Mouse (Mus musculus) midbrain, embryonic 10.5 days (tissue): Measurements from ENCODE around the gene Ckap5. TPM values are rescaled to one million over a fixed set of nuclear protein-coding genes. Genes with fewer than 3 reads are reported as not detected.
"Not testable (repeated sequence)": the region's sequence is repeated elsewhere in the genome, so short reads cannot be mapped to it uniquely, and the experiment has no call there.

ENCODE experiments used
- DNase-seq: peaks from one replicate; pipeline ENCODE4 v3.0.0-alpha.2; 2017; ENCODE audit warnings: low spot score
- H3K27ac ChIP-seq: fragments of 300-500 bp; sonication (generic); replicated peaks from 2 replicates; pipeline ENCODE4 v1.5.1; 2016; ENCODE audit warnings: mild to moderate bottlenecking
- H3K27me3 ChIP-seq: fragments of 300-500 bp; sonication (generic); 2 replicates; pipeline ENCODE4 v1.6.1; 2016; ENCODE audit warnings: low read depth, mild to moderate bottlenecking; ENCODE audit not compliant: poor library complexity, severe bottlenecking
- H3K36me3 ChIP-seq: fragments of 300-500 bp; sonication (generic); 2 replicates; pipeline ENCODE4 v1.6.1; 2016; ENCODE audit warnings: mild to moderate bottlenecking, moderate library complexity
- H3K4me1 ChIP-seq: fragments of 300-500 bp; sonication (generic); 2 replicates; pipeline ENCODE4 v1.6.1; 2016
- H3K4me3 ChIP-seq: fragments of 300-500 bp; sonication (generic); 2 replicates; pipeline ENCODE4 v1.5.1; 2016; ENCODE audit warnings: mild to moderate bottlenecking, moderate library complexity
- H3K9me3 ChIP-seq: fragments of 300-500 bp; sonication (generic); replicated peaks from 2 replicates; pipeline ENCODE4 v1.6.1; 2016; ENCODE audit warnings: mild to moderate bottlenecking
- WGBS: fragments of 180-500 bp; shearing (Covaris S2); methylation state at CpG from one replicate; pipeline ENCODE4 v1.1.7; 2016; 5-methylcytosine and 5-hydroxymethylcytosine counted together
- polyA plus RNA-seq: library from polyadenylated mRNA; unstranded; fragments of >200 nt; fragmentation: Nextera tagmentation; extraction: Ambion mirVana; gene quantifications from 2 replicates; pipeline ENCODE4 v1.2.1, GENCODE M21; 2016

Ckap5 gene
- polyA plus RNA-seq, 1 experiment from 2014 or later = 148 TPM

DNA sequence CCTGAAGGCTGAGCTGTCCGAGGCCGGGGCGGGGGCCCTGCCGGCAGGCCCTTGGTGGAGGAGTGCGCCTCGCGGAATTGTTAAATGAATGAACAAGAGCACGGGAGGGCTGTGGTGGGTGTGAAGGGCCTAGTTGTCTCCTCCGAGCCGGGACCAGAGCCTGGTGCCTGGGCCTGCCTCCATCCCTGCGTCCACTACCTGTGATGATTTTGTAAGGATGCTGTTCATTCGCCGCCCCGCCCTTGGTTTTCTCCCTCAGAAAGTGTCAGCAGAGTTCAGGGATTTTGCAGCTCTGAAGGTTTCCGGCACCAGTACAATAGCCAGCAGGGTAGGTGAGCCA lies 555 bp downstream of the Ckap5 start:
- H3K4me3 ChIP-seq = peak overlapping the region; percentile 85
- H3K27ac ChIP-seq = peak overlapping the region; percentile 100
- peaks cover 9% of the 10 kb centered on the region; the same call in 1 of the 2 replicates for H3K4me1 ChIP-seq
- WGBS = under 1% methylated on average over 15 of the region's 15 CpGs
- peaks cover 25% of the 10 kb centered on the region; the same call in 1 of the 2 replicates for H3K9me3 ChIP-seq
- H3K27me3 ChIP-seq = no peaks in the 10 kb centered on the region
- peaks cover 41% of the 10 kb centered on the region for H3K36me3 ChIP-seq
- no peak for DNase-seq

DNA sequence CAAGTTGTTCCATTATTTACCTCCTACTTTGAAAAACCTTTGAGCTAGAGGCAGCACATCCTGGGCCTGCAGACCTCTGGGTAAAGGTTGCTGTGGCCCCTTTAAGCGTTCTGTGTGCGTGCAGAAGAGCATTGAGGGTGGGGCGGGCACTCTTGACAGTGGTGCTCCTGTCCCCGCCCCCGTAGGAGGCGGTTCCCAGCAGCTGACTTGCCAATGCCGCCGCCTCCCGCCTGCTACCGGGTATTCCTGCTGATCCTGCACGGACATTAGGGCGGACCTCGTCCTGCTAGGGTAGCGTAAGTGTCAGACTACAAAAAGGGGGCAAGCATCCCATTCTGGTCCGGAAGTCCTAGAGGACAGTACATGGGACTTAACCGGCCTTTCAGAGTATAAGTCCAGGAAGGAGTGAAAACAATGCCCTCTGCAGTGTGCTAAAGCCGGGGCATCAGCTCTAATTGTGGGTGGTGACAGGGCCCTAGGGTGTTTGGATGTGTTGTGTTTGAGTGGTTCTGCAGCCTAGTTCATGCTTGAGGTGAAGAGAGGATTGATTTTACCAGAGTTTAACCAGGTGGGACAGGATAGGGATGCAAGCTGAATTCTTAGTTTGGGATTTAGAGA lies 11.1 kb downstream of the Ckap5 start:
- no peak overlapping the region for H3K27ac ChIP-seq
- 6% methylated on average over 17 of the region's 17 CpGs for WGBS

DNA sequence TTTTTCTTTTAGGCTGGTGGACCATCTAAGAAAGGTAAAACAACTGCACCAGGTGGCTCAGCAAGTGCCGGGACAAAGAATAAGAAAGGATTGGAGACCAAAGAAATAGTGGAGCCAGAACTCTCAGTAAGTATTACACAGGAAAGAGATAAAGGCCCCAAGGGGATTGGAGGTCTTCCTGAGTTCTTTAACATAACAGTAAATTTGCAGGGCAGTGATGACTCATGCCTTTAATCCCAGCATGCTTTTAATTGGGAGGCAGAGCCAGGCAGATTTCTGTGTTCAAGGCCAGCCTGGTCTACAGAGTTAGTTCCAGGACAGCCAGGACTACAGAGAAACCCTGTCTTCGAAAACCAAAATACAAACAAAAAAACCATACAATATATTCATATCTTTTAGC lies 41.6 kb downstream of the Ckap5 start:
- peaks cover 100% of the 10 kb centered on the region for H3K36me3 ChIP-seq

More for the DNA sequence above, 11.1 kb downstream of the Ckap5 start:
- Histone ChIP-seq H3K4me3 (peak overlapping the region; percentile 43), H3K36me3 (peaks cover 20% of the 10 kb centered on the region), H3K27me3 (no peaks in the 10 kb centered on the region), H3K9me3 (no peaks in the 10 kb centered on the region), H3K4me1 (peaks cover 18% of the 10 kb centered on the region)
- peak; percentile 75 for DNase-seq

DNA sequence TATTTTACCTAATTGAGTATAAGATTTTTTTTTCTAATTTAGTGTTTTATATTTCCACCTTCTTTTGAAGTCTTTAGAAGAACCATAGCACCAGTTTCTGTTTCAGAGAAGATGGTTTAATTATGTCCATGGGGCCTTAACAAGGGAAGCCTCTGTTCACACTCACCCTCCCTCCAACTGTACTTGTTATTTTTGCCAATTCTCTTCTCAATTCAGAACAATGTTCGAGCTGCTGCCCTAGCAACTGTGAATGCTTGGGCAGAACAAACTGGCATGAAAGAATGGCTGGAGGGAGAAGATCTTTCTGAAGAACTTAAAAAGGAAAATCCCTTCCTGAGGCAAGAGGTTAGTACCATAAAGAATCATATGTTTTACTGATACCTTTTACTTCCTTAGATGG lies 54.3 kb downstream of the Ckap5 start:
- H3K36me3 ChIP-seq = peaks cover 98% of the 10 kb centered on the region
- no peak for DNase-seq
- no peaks in the 10 kb centered on the region for H3K4me1 ChIP-seq
- no peak overlapping the region for H3K4me3 ChIP-seq
- no peak overlapping the region for H3K27ac ChIP-seq
- H3K9me3 ChIP-seq = no peaks in the 10 kb centered on the region
- no peaks in the 10 kb centered on the region for H3K27me3 ChIP-seq
- 98% methylated on average over 1 of the region's 1 CpGs for WGBS

More for the DNA sequence above, 41.6 kb downstream of the Ckap5 start:
- H3K27me3 ChIP-seq = no peaks in the 10 kb centered on the region
- H3K27ac ChIP-seq = no peak overlapping the region
- no peaks in the 10 kb centered on the region for H3K9me3 ChIP-seq
- H3K4me1 ChIP-seq = no peaks in the 10 kb centered on the region
- no peak for DNase-seq
- H3K4me3 ChIP-seq = no peak overlapping the region
- WGBS = 95% methylated on average over 2 of the region's 2 CpGs

DNA sequence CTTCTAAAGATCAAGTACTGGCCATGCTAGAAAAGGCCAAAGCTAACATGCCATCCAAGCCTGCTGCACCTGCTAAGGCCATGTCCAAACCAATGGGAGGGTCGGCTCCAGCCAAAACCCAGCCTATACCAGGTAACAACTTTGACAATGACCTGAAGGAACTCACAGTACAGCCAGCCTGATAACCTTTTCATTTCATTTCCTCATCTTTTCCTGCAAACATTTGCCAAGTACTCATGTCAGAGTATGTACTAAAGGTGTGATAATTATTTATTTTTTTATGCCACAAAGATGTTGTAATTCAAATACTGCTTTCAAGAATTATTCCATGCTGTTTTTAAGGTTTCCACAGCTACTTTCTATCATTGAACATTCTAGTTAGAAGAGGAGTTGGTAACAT lies 59.7 kb downstream of the Ckap5 start:
- DNase-seq = no peak
- Histone ChIP-seq H3K4me1 (no peaks in the 10 kb centered on the region), H3K4me3 (no peak overlapping the region), H3K36me3 (peaks cover 98% of the 10 kb centered on the region), H3K9me3 (no peaks in the 10 kb centered on the region), H3K27me3 (no peaks in the 10 kb centered on the region), H3K27ac (no peak overlapping the region)
- 85% methylated on average over 1 of the region's 1 CpGs for WGBS

DNA sequence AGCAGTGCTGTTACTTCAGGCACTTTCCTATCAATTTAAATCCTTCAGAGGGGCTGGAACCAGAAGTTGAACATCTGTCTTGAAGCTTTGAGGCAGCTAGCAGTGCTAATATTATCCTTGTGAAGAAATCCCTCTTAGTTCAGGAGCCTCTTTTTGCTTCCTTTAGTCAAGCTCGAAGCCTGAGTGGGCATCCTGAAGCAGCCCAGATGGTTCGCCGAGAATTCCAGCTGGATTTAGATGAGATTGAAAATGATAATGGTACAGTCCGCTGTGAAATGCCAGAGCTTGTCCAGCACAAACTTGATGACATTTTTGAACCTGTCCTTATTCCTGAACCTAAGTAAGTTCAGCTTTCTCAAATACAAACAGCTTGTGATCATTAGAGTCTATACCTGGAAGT lies 73.9 kb downstream of the Ckap5 start:
- no peak overlapping the region for H3K4me3 ChIP-seq
- peaks cover 99% of the 10 kb centered on the region for H3K36me3 ChIP-seq
- H3K27me3 ChIP-seq = no peaks in the 10 kb centered on the region
- H3K9me3 ChIP-seq = no peaks in the 10 kb centered on the region
- no peak overlapping the region for H3K27ac ChIP-seq
- no peak for DNase-seq
- no peaks in the 10 kb centered on the region for H3K4me1 ChIP-seq
- WGBS = 93% methylated on average over 4 of the region's 4 CpGs

DNA sequence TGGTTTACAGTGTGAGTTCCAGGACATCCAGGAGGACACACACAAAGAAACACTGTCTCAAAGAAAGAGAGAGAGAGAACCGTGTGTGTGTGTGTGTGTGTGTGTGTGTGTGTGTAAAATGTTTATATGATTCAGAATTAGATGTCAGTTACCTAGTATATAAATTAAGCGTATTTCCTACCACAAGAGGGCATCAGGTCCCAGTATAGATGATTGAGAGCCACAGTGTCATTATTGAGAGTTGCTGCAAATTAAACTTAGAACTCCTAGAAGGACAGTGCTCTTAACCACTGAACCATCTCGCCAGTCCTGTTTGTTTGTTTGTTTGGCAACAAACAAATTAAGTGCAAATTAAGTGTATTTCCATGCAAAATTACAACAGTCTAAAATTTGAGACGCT lies 75.8 kb downstream of the Ckap5 start:
- Histone ChIP-seq H3K36me3 (peaks cover 97% of the 10 kb centered on the region), H3K4me1 (no peaks in the 10 kb centered on the region), H3K9me3 (no peaks in the 10 kb centered on the region), H3K27me3 (no peaks in the 10 kb centered on the region), H3K27ac (no peak overlapping the region), H3K4me3 (no peak overlapping the region)
- WGBS = 90% methylated on average over 4 of the region's 4 CpGs
- DNase-seq = no peak

DNA sequence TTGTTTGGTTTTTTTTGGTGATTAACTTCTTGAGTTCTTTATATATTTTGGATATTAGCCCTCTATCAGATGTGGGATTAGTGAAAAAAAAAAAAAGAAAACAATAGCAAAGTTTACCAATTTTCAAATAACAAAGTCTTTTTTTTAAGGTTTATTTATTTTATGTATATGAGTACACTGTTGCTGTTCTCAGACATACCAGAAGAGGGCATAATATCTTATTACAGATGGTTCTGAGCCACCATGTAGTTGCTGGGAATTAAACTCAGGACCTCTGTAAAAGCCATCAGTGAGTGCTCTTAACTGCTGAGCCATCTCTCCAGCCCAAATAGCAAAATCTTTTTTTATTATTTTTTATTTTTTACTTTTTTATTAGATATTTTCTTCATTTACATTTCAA lies 82.8 kb downstream of the Ckap5 start:
- H3K36me3 ChIP-seq = peaks cover 88% of the 10 kb centered on the region
- H3K4me3 ChIP-seq, H3K9me3 ChIP-seq, H3K27ac ChIP-seq, DNase-seq, H3K27me3 ChIP-seq, H3K4me1 ChIP-seq: not testable (repeated sequence)

DNA sequence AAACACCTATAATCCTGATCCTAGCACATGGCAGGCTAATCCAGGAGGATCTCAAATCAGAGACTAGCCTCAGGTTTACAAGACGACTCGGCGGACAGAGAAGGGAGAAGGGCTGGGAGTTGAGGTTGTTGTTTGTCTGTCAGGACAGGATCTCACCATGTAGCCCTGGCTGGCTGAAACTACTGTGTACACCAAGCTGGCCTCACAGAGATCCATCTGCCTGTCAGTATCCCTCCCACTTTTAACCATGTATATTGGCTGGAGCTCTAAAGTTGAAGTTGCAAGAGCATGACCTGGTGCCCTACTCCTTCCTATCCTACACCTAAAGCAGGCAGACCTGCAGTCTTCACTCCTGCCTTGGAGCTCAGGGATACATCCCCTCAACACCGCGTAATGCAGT lies 95.8 kb downstream of the Ckap5 start:
- WGBS = 93% methylated on average over 5 of the region's 5 CpGs
- Histone ChIP-seq H3K9me3 (no peaks in the 10 kb centered on the region), H3K4me3 (no peak overlapping the region), H3K4me1 (no peaks in the 10 kb centered on the region), H3K27me3 (no peaks in the 10 kb centered on the region), H3K36me3 (peaks cover 73% of the 10 kb centered on the region), H3K27ac (no peak overlapping the region)
- no peak for DNase-seq

DNA sequence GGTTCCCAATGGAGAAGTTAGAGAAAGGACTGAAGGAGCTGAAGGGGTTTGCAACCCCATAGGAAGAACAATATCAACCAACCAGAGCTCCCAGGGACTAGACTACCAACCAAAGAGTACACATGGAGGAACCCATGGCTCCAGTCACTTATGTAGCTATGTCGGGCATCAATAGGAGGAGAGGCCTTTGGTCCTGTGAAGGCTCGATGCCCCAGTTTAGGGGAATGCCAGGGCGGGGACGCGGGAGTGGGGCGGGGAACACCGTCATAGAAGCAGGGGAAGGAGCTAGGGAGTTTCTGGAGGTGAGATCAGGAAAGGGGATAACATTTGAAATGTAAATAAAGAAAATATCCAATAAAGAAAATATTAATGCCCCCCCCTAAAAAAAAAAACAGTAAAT lies 96.8 kb downstream of the Ckap5 start:
- 95% methylated on average over 7 of the region's 7 CpGs for WGBS
- not testable (repeated sequence) for DNase-seq, H3K27me3 ChIP-seq, H3K9me3 ChIP-seq, H3K4me3 ChIP-seq, H3K27ac ChIP-seq, H3K4me1 ChIP-seq
- peaks cover 63% of the 10 kb centered on the region for H3K36me3 ChIP-seq

DNA sequence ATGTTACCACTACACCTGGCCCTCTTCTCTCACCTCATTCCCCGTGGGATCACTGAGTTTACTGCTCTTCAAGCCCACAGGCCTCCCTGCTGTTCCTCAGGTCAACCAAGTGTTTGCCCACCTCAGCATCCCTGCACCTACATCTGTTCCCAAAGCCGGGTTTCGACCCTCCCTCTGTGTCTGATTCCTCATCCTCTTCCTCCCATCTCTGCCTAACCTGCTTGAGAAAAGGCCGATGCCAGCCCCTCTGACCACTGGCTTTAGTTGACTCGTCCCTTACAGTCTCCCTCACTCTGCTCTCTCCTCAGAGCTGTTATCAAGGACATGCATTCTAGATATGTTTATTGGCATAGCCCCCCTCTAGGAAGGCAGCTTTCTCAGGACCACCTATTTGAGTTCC lies 100.9 kb downstream of the Ckap5 start:
- Histone ChIP-seq H3K4me1 (0 out of 2 replicates have a peak, but pooled peaks cover 3% of the 10 kb centered on the region), H3K36me3 (peaks cover 22% of the 10 kb centered on the region), H3K4me3 (no peak overlapping the region), H3K27me3 (no peaks in the 10 kb centered on the region), H3K9me3 (no peaks in the 10 kb centered on the region), H3K27ac (no peak overlapping the region)
- DNase-seq = no peak
- WGBS = 80% methylated on average over 5 of the region's 5 CpGs

DNA sequence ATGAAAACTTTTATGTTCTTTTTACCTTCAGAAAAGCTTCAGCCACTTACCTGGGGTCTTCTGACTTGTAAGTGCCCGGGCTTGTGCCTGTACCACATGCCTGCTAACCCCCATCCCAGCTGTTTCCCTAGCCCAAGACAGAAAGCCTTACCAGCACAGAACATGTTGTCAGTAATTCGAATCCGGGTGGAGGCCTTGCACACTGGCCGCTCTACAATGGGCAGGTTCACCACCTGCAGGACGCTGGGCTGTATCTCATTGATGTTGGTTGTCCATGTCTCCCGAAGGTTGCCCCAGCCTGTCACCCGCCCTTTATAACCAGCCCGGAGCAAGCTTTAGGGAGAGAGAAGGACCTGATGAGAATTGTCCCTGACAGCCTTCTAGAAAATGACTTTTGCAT lies 101.6 kb downstream of the Ckap5 start:
- no peak for DNase-seq
- H3K36me3 ChIP-seq = peaks cover 15% of the 10 kb centered on the region
- no peaks in the 10 kb centered on the region for H3K27me3 ChIP-seq
- no peak overlapping the region for H3K27ac ChIP-seq
- H3K4me1 ChIP-seq = 0 out of 2 replicates have a peak, but pooled peaks cover 3% of the 10 kb centered on the region
- no peaks in the 10 kb centered on the region for H3K9me3 ChIP-seq
- 93% methylated on average over 8 of the region's 8 CpGs for WGBS
- H3K4me3 ChIP-seq = no peak overlapping the region

DNA sequence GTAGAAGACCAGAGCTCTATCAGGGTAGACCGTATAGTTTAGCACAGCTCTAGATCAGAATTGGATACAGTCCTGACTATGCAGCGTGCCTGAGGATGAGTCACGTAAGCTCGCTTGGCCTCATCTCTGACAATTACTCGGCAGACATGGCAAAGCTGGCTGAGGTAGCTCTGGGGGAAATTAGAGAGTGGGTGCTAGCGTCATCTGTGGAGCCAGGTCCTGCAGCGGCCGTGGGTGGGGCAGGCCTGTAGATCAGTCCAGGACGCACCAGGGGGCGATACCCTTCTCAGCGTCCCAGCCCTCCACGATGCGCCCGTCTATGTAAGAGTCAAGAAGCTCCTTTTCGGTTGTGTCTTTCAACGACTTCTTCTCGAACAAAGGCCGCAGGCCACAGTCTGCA lies 103.1 kb downstream of the Ckap5 start:
- WGBS = 85% methylated on average over 18 of the region's 18 CpGs
- H3K36me3 ChIP-seq = no peaks in the 10 kb centered on the region; the same call in 1 of the 2 replicates
- H3K9me3 ChIP-seq = no peaks in the 10 kb centered on the region
- no peak overlapping the region for H3K4me3 ChIP-seq
- no peak for DNase-seq
- no peaks in the 10 kb centered on the region for H3K27me3 ChIP-seq
- no peak overlapping the region for H3K27ac ChIP-seq
- H3K4me1 ChIP-seq = 0 out of 2 replicates have a peak, but pooled peaks cover 3% of the 10 kb centered on the region

DNA sequence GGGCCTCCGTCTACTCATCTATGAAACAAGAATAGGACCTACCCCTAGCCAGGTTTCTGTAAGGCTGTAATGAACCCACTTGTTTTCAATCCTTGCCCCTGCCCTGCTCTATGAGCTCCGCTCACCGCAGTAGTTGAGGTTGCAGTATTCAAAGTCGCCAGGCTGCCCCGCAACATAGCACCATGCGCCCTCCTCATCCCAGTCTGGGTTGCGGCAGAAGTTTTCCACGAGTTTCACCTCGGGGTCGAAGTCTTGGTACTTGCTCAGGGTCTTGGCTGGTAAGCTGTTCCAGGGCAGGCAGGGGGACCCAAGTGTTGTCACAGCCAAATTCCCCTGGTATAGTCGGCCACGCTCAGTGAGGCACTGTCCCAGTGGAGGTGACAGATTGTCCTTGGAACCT lies 103.8 kb downstream of the Ckap5 start:
- Histone ChIP-seq H3K9me3 (no peaks in the 10 kb centered on the region), H3K4me3 (no peak overlapping the region), H3K4me1 (0 out of 2 replicates have a peak, but pooled peaks cover 3% of the 10 kb centered on the region), H3K27ac (no peak overlapping the region), H3K36me3 (no peaks in the 10 kb centered on the region; the same call in 1 of the 2 replicates), H3K27me3 (no peaks in the 10 kb centered on the region)
- no peak for DNase-seq
- whole genome bisulfite sequencing = 92% methylated on average over 12 of the region's 12 CpGs
